Mouse (Mus musculus) liver, embryonic 14 days (tissue): ENCODE results near the gene Cpeb2. TPM values are rescaled to one million over a fixed set of nuclear protein-coding genes. Genes with fewer than 3 reads are reported as not detected.

Source experiments
- polyA plus RNA-seq: library from polyadenylated mRNA; depleted of rRNA; stranded (reverse); fragments of >200 nt; gene quantifications from 2 replicates; pipeline ENCODE4 v1.2.3, GENCODE M21; 2012; rRNA removed

The Cpeb2 gene
- 1.0 and 1.2 TPM in 2 replicates for polyA plus RNA-seq

DNA sequence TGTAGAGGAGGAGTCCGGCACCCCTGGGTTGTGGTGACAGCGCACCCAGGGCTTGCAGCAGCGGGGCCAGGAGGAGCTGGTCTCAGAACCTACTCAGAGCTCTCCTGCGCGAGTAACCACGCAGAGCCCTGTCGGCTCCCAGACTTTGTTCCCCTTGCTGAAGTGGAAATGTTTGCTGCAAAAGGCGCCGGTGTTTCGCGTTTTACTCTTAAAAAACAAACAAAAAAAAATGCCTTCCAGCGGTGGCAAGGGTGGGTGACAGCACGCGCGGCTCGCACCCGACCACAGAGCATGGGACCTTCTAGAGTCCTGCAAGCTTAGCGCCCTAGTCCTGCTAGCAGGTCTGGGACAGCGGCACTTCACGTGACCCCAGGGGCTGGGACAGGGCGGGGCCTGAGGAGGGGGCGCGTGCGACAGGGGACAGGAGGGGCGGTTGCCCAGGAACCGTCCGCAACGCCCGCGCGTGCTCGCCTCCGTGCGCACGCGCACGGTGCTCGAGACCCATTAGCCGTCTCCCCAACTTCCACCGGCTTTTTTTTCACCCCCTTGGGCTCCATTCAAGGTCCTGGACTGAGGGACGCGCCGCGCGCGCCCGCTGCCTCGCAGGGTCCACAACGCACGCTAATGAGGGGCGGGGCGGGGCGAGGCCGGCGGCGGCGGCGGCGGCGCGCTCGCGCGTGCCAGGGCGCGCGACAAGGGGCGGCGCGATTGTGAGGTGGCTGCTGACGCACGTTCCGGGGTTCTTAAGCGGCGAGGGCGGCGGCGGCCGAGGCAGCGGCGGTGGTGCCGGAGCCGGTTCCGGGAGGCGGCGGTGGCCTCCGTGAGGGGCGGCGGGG is at the start of gene Cpeb2:
Gene Cpeb2, plus strand, starts transcription at position 691 of the 836 bp plus-strand sequence.

